16 mouse cellular contexts compared by ENCODE assay signal in the genomic region with DNA sequence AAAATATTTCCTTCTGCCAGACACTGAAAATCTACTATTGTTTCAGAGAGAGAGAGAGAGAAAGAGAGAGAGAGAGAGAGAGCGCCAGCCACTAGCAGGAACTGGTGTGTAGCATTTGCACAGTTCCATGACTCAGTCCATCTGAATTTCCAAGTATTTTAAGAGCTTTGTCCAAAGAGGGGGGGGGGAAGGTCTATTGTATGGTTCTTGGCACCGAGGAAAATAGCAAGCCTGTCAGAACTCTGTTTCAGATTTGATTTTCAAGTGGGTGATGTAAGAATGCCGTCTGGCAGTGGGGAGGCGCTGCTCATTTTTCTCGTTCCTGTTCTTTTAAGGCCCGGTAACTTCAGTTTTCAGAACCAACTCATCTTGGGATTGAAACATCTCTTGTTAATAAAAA. TPM values are rescaled to one million over a fixed set of nuclear protein-coding genes. Genes with fewer than 3 reads are reported as not detected.
DNase-seq lines count a peak whose midpoint lies in the region; ATAC-seq and TF ChIP-seq lines count a peak whose summit lies in the region.
"Had no signal": no experiment of that assay in that cellular context is flagged by ENCODE, and none has a peak within 500 bp of the region (broad histone marks: within the 10 kb centered on the region; RNA-seq: fewer than 3 reads in every experiment).

No protein-coding gene starts in this region.

- H3K4me3 ChIP-seq in forebrain, embryonic 10.5 days = no peak overlapping the region
- H3K4me3 ChIP-seq in forebrain, embryonic 11.5 days (ENCODE audit: low read depth, low read length) = no peak overlapping the region
- no peak overlapping the region for H3K4me3 ChIP-seq in hindbrain, embryonic 15.5 days
- no peak overlapping the region for H3K4me3 ChIP-seq in hindbrain, embryonic 10.5 days
- no peak overlapping the region for H3K4me3 ChIP-seq in hindbrain, postnatal 0 days (ENCODE audit: low read length)
- H3K4me3 ChIP-seq: intestine, embryonic 15.5 days; left cerebral cortex, adult 2 months; limb, embryonic 13.5 days had no signal

- H3K4me2 ChIP-seq in forebrain, embryonic 11.5 days (ENCODE audit: low read depth, low read length, severe bottlenecking) = no peak overlapping the region
- H3K4me2 ChIP-seq in hindbrain, embryonic 15.5 days = no peak overlapping the region
- peak overlapping the region; percentile 31; the same call in 1 of the 2 replicates for H3K4me2 ChIP-seq in hindbrain, postnatal 0 days (ENCODE audit: low read depth, low read length)
- H3K4me2 ChIP-seq: intestine, embryonic 15.5 days; limb, embryonic 13.5 days had no signal

- no peak for DNase-seq in forebrain, embryonic 10.5 days (ENCODE audit: extremely low spot score, low spot score)
- no peak for DNase-seq in forebrain, embryonic 11.5 days (ENCODE audit: low spot score)
- no peak for DNase-seq in hindbrain, embryonic 10.5 days (ENCODE audit: low spot score)
- DNase-seq in brain, adult 2 months (ENCODE audit: low read depth, low spot score) = peak; percentile 72
- DNase-seq in hindbrain, postnatal 0 days (ENCODE audit: low spot score) = peak; percentile 42
- DNase-seq in thymus, postnatal 0 days (ENCODE audit: low spot score) = no peak
- no peak for DNase-seq in left cerebral cortex, adult 18-20 months (ENCODE audit: low spot score in 2 of 2)
- DNase-seq: cerebellum, adult 2 months; embryo, embryonic 11 days; kidney, postnatal 14 days; right cerebral cortex, postnatal 4 days; thymus, postnatal 14 days had no signal

- ATAC-seq in forebrain, embryonic 11.5 days (replicated peaks; ENCODE audit: low FRiP score) = no peak
- ATAC-seq in hindbrain, embryonic 15.5 days (ENCODE audit: low FRiP score, low read depth) = no peak; the same call in 1 of the 2 replicates
- peak; percentile 74 for ATAC-seq in hindbrain, postnatal 0 days
- ATAC-seq: intestine, embryonic 15.5 days had no signal

- 90% methylated on average over 6 of the region's 6 CpGs for WGBS in forebrain, embryonic 10.5 days
- WGBS in forebrain, embryonic 11.5 days = 73% methylated on average over 6 of the region's 6 CpGs
- WGBS in hindbrain, embryonic 15.5 days = 43% methylated on average over 6 of the region's 6 CpGs
- 81% methylated on average over 6 of the region's 6 CpGs for WGBS in hindbrain, embryonic 10.5 days
- WGBS in hindbrain, postnatal 0 days = 45% methylated on average over 6 of the region's 6 CpGs

- H3K9ac ChIP-seq in forebrain, embryonic 11.5 days (ENCODE audit: low read length) = no peak overlapping the region; the same call in 1 of the 2 replicates
- no peak overlapping the region for H3K9ac ChIP-seq in hindbrain, embryonic 15.5 days
- H3K9ac ChIP-seq in hindbrain, postnatal 0 days (replicated peaks; ENCODE audit: low read length) = no peak overlapping the region
- H3K9ac ChIP-seq: intestine, embryonic 15.5 days; limb, embryonic 13.5 days had no signal

- TF ChIP-seq CTCF in hindbrain, postnatal 0 days (IDR thresholded peaks at IDR 0.05; ENCODE audit: low read depth) = peak; percentile 3; the same call in 1 of the 2 replicates

- H3K4me1 ChIP-seq in forebrain, embryonic 10.5 days = peaks cover 71% of the 10 kb centered on the region
- peaks cover 20% of the 10 kb centered on the region for H3K4me1 ChIP-seq in forebrain, embryonic 11.5 days (replicated peaks; ENCODE audit: control insufficient read depth, insufficient read depth, low read length)
- H3K4me1 ChIP-seq in hindbrain, embryonic 15.5 days (replicated peaks) = peaks cover 21% of the 10 kb centered on the region
- peaks cover 66% of the 10 kb centered on the region for H3K4me1 ChIP-seq in hindbrain, embryonic 10.5 days (replicated peaks)
- no peaks in the 10 kb centered on the region for H3K4me1 ChIP-seq in hindbrain, postnatal 0 days (ENCODE audit: insufficient read depth, low read length)
- H3K4me1 ChIP-seq: intestine, embryonic 15.5 days had no signal

- no peaks in the 10 kb centered on the region for H3K9me3 ChIP-seq in forebrain, embryonic 10.5 days
- H3K9me3 ChIP-seq in forebrain, embryonic 11.5 days (ENCODE audit: control insufficient read depth, low read length) = no peaks in the 10 kb centered on the region
- no peaks in the 10 kb centered on the region for H3K9me3 ChIP-seq in hindbrain, embryonic 15.5 days
- H3K9me3 ChIP-seq in hindbrain, embryonic 10.5 days = no peaks in the 10 kb centered on the region
- no peaks in the 10 kb centered on the region for H3K9me3 ChIP-seq in hindbrain, postnatal 0 days (ENCODE audit: low read length)
- H3K9me3 ChIP-seq: intestine, embryonic 15.5 days; limb, embryonic 13.5 days had no signal

- 0 out of 2 replicates have a peak, but pooled peaks cover 6% of the 10 kb centered on the region for H3K27me3 ChIP-seq in forebrain, embryonic 10.5 days (ENCODE audit: poor library complexity, severe bottlenecking)
- H3K27me3 ChIP-seq in forebrain, embryonic 11.5 days (ENCODE audit: control insufficient read depth, insufficient read depth, low read length) = no peaks in the 10 kb centered on the region
- H3K27me3 ChIP-seq in hindbrain, embryonic 15.5 days = no peaks in the 10 kb centered on the region
- peaks cover 32% of the 10 kb centered on the region for H3K27me3 ChIP-seq in hindbrain, embryonic 10.5 days (ENCODE audit: insufficient read depth, poor library complexity, severe bottlenecking)
- no peaks in the 10 kb centered on the region; the same call in 1 of the 2 replicates for H3K27me3 ChIP-seq in hindbrain, postnatal 0 days (ENCODE audit: insufficient read depth, low read length)
- H3K27me3 ChIP-seq: intestine, embryonic 15.5 days; limb, embryonic 13.5 days had no signal

- H3K36me3 ChIP-seq in forebrain, embryonic 10.5 days (replicated peaks) = no peaks in the 10 kb centered on the region
- no peaks in the 10 kb centered on the region for H3K36me3 ChIP-seq in forebrain, embryonic 11.5 days (ENCODE audit: control insufficient read depth, insufficient read depth, low read length)
- no peaks in the 10 kb centered on the region for H3K36me3 ChIP-seq in hindbrain, embryonic 15.5 days
- no peaks in the 10 kb centered on the region for H3K36me3 ChIP-seq in hindbrain, embryonic 10.5 days
- H3K36me3 ChIP-seq in hindbrain, postnatal 0 days (ENCODE audit: insufficient read depth, low read length) = no peaks in the 10 kb centered on the region
- H3K36me3 ChIP-seq: intestine, embryonic 15.5 days; limb, embryonic 13.5 days had no signal

- peak overlapping the region; percentile 35; the same call in 1 of the 2 replicates for H3K27ac ChIP-seq in forebrain, embryonic 10.5 days
- no peak overlapping the region for H3K27ac ChIP-seq in forebrain, embryonic 11.5 days (ENCODE audit: low read depth, low read length)
- 0 out of 2 replicates have a peak overlapping the region, but pooled peaks have one; percentile 8 for H3K27ac ChIP-seq in hindbrain, embryonic 15.5 days (replicated peaks)
- H3K27ac ChIP-seq in hindbrain, embryonic 10.5 days = no peak overlapping the region
- H3K27ac ChIP-seq in hindbrain, postnatal 0 days = peak overlapping the region; percentile 54; the same call in 1 of the 2 replicates
- H3K27ac ChIP-seq: intestine, embryonic 15.5 days; left cerebral cortex, adult 2 months; limb, embryonic 13.5 days had no signal

RNA-seq across cellular contexts. Expression of a gene that starts 18.5 kb away (rescaled TPM):
- 0.33 and 0.48 TPM in 2 replicates for polyA plus RNA-seq in forebrain, embryonic 10.5 days (2016; fragmentation: Nextera tagmentation; extraction: Ambion mirVana)
- polyA plus RNA-seq in forebrain, embryonic 11.5 days (2014; fragmentation: Nextera tagmentation; extraction: Ambion mirVana) = 1.6 and 1.9 TPM in 2 replicates
- polyA plus RNA-seq in hindbrain, embryonic 15.5 days (2015; fragmentation: Nextera tagmentation; extraction: Ambion mirVana) = 2.8 and 4.5 TPM in 2 replicates
- 0.75 and 1.0 TPM in 2 replicates for polyA plus RNA-seq in hindbrain, embryonic 10.5 days (2016; fragmentation: Nextera tagmentation; extraction: Ambion mirVana)
- total RNA-seq in hindbrain, postnatal 0 days (2014; rRNA removed) = 2.3 and 9.4 TPM in 2 replicates
- 3.9 and 4.0 TPM in 2 replicates for polyA plus RNA-seq in hindbrain, postnatal 0 days (2015; fragmentation: Nextera tagmentation; extraction: Ambion mirVana)
- polyA plus RNA-seq in thymus, postnatal 0 days (2015; fragmentation: Nextera tagmentation; extraction: Ambion mirVana) = 0.35 and 0.62 TPM in 2 replicates
- total RNA-seq in left cerebral cortex, adult 18-20 months (2021) = 1 to 10 TPM; 3.0 to 3.3 TPM

RNA-seq across cellular contexts. Expression of a gene that starts 34.8 kb away (rescaled TPM):
- polyA plus RNA-seq in forebrain, embryonic 10.5 days (2016; fragmentation: Nextera tagmentation; extraction: Ambion mirVana) = 13.4 and 13.8 TPM in 2 replicates
- 14.3 and 15.6 TPM in 2 replicates for polyA plus RNA-seq in forebrain, embryonic 11.5 days (2014; fragmentation: Nextera tagmentation; extraction: Ambion mirVana)
- 9.3 and 9.6 TPM in 2 replicates for polyA plus RNA-seq in hindbrain, embryonic 15.5 days (2015; fragmentation: Nextera tagmentation; extraction: Ambion mirVana)
- 10.2 and 10.8 TPM in 2 replicates for polyA plus RNA-seq in hindbrain, embryonic 10.5 days (2016; fragmentation: Nextera tagmentation; extraction: Ambion mirVana)
- total RNA-seq in hindbrain, postnatal 0 days (2014; rRNA removed) = 14.5 and 17.6 TPM in 2 replicates
- 4.0 and 4.5 TPM in 2 replicates for polyA plus RNA-seq in hindbrain, postnatal 0 days (2015; fragmentation: Nextera tagmentation; extraction: Ambion mirVana)
- polyA plus RNA-seq in thymus, postnatal 0 days (2015; fragmentation: Nextera tagmentation; extraction: Ambion mirVana) = 6.0 and 6.2 TPM in 2 replicates
- 10 to 100 TPM; 14.3 to 16.4 TPM for total RNA-seq in left cerebral cortex, adult 18-20 months (2021)

Comparison
In these comparisons a context has a peak if more than half of its experiments do, and no peak if none do; other contexts are left out.
1. DNase-seq: peak in brain, adult 2 months (single experiment) and hindbrain, postnatal 0 days (single experiment); none in forebrain, embryonic 10.5 days (single experiment), forebrain, embryonic 11.5 days (single experiment), hindbrain, embryonic 10.5 days (single experiment), thymus, postnatal 0 days (single experiment) and left cerebral cortex, adult 18-20 months (0 of 2).
2. H3K27ac ChIP-seq: peak in forebrain, embryonic 10.5 days (single experiment), hindbrain, embryonic 15.5 days (single experiment) and hindbrain, postnatal 0 days (single experiment); none in forebrain, embryonic 11.5 days (single experiment) and hindbrain, embryonic 10.5 days (single experiment).